Mouse (Mus musculus) MEL (cell line): ENCODE measurements around the gene Cdc42ep4.

Experiments
- CTCF ChIP-seq, 3 experiments: IDR thresholded peaks in 2 of 3; conservative IDR thresholded peaks in 1 of 3; 2 replicates each; pipeline ENCODE4 v1.5.1; 2011 to 2012; ENCODE audit warnings: low read length in 3 of 3, low read depth in 2 of 3, mild to moderate bottlenecking in 2 of 3, improper control_type of control experiment in 1 of 3, inconsistent platforms in 1 of 3, mixed read lengths in 1 of 3, moderate library complexity in 1 of 3; ENCODE audit not compliant: control insufficient read depth in 1 of 3, insufficient read depth in 1 of 3, poor library complexity in 1 of 3, severe bottlenecking in 1 of 3
- EP300 ChIP-seq, 2 experiments: IDR thresholded peaks; 2 replicates each; pipeline ENCODE4 v1.6.1; 2011; ENCODE audit warnings: improper control_type of control experiment in 2 of 2, low read length in 2 of 2, low read depth in 1 of 2, mild to moderate bottlenecking in 1 of 2
- ETS1 ChIP-seq: IDR thresholded peaks from 2 replicates; pipeline ENCODE4 v1.6.1; 2012; ENCODE audit warnings: low read depth, mild to moderate bottlenecking, inconsistent platforms, low read length, improper control_type of control experiment, moderate library complexity
- HCFC1 ChIP-seq: IDR thresholded peaks from 2 replicates; pipeline ENCODE4 v1.6.1; 2012; ENCODE audit warnings: low read depth, mild to moderate bottlenecking, inconsistent platforms, low read length, improper control_type of control experiment, moderate library complexity
- MAFK ChIP-seq: IDR thresholded peaks from 2 replicates; pipeline ENCODE4 v1.6.1; 2011; ENCODE audit warnings: low read depth, mild to moderate bottlenecking, low read length, improper control_type of control experiment, borderline replicate concordance
- NELFE ChIP-seq: IDR thresholded peaks from 2 replicates; pipeline ENCODE4 v1.6.1; 2011; ENCODE audit warnings: low read depth, low read length, improper control_type of control experiment
- POLR2A ChIP-seq, 2 experiments: IDR thresholded peaks; 2 replicates each; pipeline ENCODE4 v1.6.1; 2011 to 2012; ENCODE audit warnings: low read length in 2 of 2, mild to moderate bottlenecking in 2 of 2, control low read depth in 1 of 2, improper control_type of control experiment in 1 of 2, low read depth in 1 of 2, moderate library complexity in 1 of 2; ENCODE audit not compliant: control insufficient read depth in 1 of 2, insufficient read depth in 1 of 2, poor library complexity in 1 of 2
- POLR2AphosphoS5 ChIP-seq: IDR thresholded peaks from 2 replicates; pipeline ENCODE4 v1.6.1; 2012; ENCODE audit warnings: low read depth, borderline replicate concordance, mild to moderate bottlenecking, inconsistent platforms, low read length, moderate library complexity, mixed read lengths
- RCOR1 ChIP-seq: IDR thresholded peaks from 2 replicates; pipeline ENCODE4 v1.6.1; 2012; ENCODE audit warnings: low read depth, mild to moderate bottlenecking, inconsistent platforms, low read length, improper control_type of control experiment
- TBP ChIP-seq: IDR thresholded peaks from 2 replicates; pipeline ENCODE4 v1.8.0; 2011; ENCODE audit warnings: low read depth, low read length, improper control_type of control experiment

DNA sequence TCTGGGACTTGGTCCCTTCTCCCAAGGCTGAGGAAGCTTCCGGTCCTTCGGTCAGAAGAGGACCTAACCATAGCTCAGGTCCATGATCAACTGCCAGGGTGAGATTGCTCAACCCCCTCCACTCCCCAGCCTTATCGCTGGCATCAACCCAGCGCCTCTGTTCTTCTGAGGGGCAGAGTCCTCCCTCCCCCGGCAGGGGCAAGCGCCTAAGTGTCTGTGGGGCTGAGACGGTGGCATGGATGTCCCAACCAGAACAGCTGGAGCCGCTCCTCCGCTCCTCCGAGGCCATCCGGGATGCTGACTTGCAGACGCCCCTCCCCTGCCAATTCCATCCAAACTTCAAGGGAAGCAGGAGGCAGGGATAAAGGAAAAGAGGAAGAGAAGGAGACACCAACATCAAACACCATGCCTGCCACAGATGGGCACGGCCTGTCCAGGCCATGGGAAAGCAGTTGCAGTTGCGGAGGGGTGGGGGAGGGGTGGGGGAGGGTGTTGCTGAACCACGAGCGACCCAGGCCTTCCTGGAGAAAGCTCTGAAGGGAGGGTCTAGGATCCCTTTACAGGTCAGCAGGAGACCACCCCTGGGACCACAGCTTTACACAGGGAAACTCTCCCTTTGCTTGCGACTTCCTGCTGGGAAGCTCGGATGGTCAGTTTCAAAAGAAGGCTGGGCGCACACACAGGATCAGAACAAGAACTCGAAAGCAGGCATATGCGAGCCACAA, 2.7 kb downstream of the Cdc42ep4 start:
- TF ChIP-seq POLR2A (IDR thresholded peaks at IDR 0.05; ENCODE audit: control insufficient read depth in 1 of 2, insufficient read depth in 1 of 2, low read depth in 1 of 2, low read length in 2 of 2, poor library complexity in 1 of 2) (0 out of 4 replicates have a peak, but pooled peaks of 1 of the 2 experiments have one; percentile 28), EP300 (IDR thresholded peaks at IDR 0.05; ENCODE audit: low read depth in 1 of 2, low read length in 2 of 2) (peak in 1 of 2 experiments; percentile 76; a peak in 3 of 4 replicates), TBP (no peak), CTCF (IDR thresholded peaks at IDR 0.05 in 2 of 3, conservative IDR thresholded peaks at IDR 0.05 in 1 of 3; ENCODE audit: control insufficient read depth in 1 of 3, insufficient read depth in 1 of 3, low read depth in 2 of 3, low read length in 3 of 3, poor library complexity in 1 of 3, severe bottlenecking in 1 of 3) (no peak), HCFC1 (no peak), RCOR1 (peak; percentile 42; the same call in 1 of the 2 replicates), ETS1 (peak; percentile 58; the same call in 1 of the 2 replicates), POLR2AphosphoS5 (no peak), MAFK (no peak), NELFE (no peak)
